Mouse (Mus musculus) layer of hippocampus, adult 11-12 months (tissue): ENCODE results near the gene Naa40.

Experiments used
- DNase-seq: peaks from one replicate; pipeline ENCODE4 v3.0.0; 2022; ENCODE audit warnings: low spot score

The Naa40 gene

GRCm38 (mm10) chr19:7181496-7181895, 59.5 kb downstream of the Naa40 start:
- DNase-seq, result no peak

GRCm38 (mm10) chr19:7180756-7181405, 60.1 kb downstream of the Naa40 start:
- DNase-seq, result no peak

- DNase-seq, result no peak
Observed at GRCm38 (mm10) chr19:7178841-7179452, 62.0 kb downstream of the Naa40 start.

GRCm38 (mm10) chr19:7177804-7178511, 63.0 kb downstream of the Naa40 start:
- no peak for DNase-seq

- DNase-seq, result no peak
Observed at GRCm38 (mm10) chr19:7176041-7176696, 64.8 kb downstream of the Naa40 start.
